Mouse (Mus musculus) WW6 (cell line): ENCODE measurements around the gene Ube2b.
A peak's percentile ranks its signal among the peaks of the same experiment; 100 is the strongest.

Source experiments
- DNase-seq: peaks from one replicate; pipeline ENCODE4 v3.0.0-alpha.2; 2013; ENCODE audit warnings: low read depth, low spot score

Ube2b gene

DNA sequence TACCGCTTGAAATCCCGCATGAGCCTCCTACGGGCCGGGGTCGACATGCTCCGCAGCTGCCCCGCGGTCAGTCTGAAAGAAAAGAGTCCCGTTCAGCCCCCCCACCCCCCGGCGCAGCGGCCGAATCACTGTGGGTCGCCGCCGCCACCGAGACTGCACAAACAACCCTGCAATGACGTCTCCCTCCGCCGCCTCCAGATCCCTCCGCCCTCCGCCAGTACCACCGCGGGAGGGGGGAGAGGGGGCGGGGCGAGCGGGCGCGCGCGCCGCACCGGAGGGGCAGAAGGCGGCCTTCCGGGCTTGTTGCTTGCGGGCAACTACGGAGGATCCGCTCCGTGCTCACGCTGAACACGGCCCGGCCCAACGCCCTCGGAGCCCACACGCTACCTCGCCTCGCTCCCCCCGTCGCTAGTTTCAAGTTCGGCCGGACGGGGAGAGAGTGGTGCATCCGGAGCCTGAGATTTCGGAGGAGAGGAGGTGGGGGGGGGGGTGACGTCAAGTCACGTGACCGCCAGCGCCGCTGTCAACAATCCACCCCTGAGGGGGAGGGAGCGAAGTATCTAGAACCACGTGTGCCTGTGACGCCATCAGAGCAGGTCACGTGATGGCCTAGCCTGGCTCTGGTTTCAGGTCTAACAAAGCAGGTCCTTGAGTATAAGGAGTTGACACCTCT lies at the start of gene Ube2b:
Ube2b (minus strand) TSS at position 473 of the 673 bp plus-strand sequence.
- peak; percentile 99 for DNase-seq

- DNase-seq, result no peak
Measured at GRCm38 (mm10) chr11:52046446-52047165, 46.0 kb upstream of the Ube2b start.

GRCm38 (mm10) chr11:52044156-52044555 lies 43.6 kb upstream of the Ube2b start:
- no peak for DNase-seq

DNA sequence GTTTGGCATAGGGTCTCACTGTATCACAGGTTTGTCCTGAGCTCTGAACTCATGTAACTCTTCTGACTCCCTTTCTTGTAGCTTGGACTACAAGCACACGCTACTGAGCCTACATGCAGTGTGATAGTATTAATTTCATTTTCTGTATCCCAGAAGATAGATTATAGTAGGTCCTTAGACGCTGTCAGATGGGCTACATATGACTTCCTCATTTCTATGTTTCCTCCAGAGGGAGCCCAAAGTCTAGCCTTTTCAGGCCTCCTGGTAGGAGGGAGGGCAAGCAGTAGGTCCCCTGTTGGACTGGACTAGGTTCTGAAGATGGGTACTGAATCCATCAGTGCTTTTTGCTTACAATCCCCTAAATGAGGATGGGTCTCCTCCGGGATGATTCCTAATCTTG lies 42.7 kb upstream of the Ube2b start:
- DNase-seq, result no peak

GRCm38 (mm10) chr11:52037659-52038058 lies 37.1 kb upstream of the Ube2b start:
- DNase-seq, result no peak

- no peak for DNase-seq
Measured at GRCm38 (mm10) chr11:52035905-52036304, 35.3 kb upstream of the Ube2b start.

DNA sequence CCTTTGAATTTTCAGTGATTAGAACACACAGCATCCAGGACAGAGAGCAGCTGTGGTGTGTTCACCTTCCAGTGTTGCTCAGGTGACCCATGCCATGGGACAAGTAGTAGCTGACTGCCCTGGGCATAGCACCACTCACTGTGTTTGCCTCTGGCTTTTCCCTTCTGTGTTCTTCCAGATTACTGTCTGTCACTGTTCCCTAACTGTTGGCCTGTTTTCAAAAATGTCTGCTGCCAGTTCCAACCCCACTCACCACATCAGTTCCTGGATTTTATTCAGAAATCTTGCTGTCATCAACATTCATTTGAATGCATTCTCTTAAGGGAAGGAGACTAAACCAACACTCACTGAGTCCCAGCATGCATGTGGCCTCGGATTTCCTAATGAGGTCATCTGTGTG lies 33.4 kb upstream of the Ube2b start:
- no peak for DNase-seq

GRCm38 (mm10) chr11:52032356-52032755 lies 31.8 kb upstream of the Ube2b start:
- DNase-seq, result peak; percentile 20

- DNase-seq, result no peak
Measured at GRCm38 (mm10) chr11:52018217-52018616, 17.7 kb upstream of the Ube2b start.

DNA sequence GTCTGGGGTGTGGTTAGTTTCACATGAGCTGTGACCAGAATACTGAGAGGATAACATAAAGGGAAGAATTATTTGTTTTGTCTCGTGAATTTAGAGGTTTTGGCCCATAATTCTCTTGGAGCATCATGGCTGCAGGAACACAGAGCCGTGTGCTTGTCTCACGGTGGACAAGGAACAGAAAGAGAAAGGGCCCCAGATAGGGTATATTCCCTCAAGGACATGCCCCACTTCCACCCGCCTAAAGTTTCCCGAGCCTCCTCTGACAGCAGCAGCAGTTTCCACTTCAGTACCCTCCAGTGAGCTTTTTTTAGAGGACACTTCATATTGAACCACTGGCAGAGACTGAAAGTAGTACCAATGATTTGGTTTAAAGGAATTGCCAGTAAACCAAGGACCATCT lies 11.0 kb upstream of the Ube2b start:
- DNase-seq, result no peak

DNA sequence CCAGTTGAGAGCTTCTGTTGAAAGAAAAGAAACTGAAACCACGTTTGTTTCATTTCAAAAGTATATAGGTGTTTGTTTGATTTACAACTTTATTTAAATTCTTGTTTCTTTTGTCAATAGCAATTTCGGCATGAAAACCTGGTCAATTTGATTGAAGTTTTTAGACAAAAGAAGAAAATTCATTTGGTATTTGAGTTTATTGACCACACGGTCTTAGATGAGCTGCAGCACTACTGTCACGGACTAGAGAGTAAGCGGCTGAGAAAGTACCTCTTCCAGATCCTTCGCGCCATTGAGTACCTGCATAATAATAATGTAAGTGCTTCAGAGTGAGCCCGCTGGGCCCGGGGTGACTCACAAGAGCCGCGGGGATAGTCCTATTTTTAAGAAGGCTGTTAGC lies 10.4 kb upstream of the Ube2b start:
- no peak for DNase-seq

- DNase-seq, result no peak
Measured at GRCm38 (mm10) chr11:52005586-52005985, 5.0 kb upstream of the Ube2b start.

GRCm38 (mm10) chr11:52003772-52004528 lies 3.4 kb upstream of the Ube2b start, which contains the start of gene Cdkl3:
TSS of gene Cdkl3 (plus strand) at chr11:52004221.
- peak; percentile 97 for DNase-seq

DNA sequence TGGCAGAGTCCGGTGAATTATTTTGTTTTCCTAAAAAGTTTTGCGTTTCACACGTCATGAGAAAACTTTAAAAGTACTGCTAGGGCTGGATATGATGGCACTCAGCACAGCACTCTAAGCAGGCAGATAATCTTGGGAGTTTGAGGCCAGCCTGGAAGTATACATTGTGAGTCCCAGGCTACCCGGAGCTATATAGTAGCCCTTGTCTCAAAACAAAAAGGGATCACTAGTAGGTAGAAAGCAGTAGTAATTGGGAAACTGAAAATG lies 2.9 kb upstream of the Ube2b start:
- no peak for DNase-seq

DNA sequence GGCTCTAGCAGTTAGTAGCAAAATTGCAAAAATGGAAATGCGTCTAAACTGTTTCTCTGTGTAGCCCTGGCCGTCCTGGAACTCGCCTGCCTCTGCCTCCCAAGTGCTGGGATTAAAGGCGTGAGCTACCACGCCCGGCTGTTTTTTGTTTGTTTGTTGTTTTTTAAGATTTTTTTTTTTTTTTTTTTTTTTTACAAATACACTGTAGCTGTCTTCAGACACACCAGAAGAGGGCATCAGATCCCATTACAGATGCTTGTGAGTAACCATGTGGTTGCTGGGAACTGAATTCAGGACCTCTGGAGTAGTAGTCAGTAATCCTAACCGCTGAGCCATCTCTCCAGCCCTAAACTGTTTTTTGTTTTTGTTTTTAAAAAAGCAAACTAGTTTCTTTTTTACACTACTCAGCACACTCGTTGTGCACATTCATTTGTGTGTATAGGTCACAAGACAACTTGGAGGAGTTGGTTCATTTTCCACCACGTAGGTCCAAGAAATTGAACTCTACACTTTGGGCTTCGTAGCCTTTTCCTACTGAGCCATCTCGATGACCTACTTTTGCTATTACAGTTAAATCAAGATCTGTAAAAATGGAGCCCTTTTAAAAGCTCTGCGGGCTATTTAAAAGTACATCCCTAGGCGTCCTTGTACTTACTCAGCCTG lies 2.4 kb upstream of the Ube2b start:
- no peak for DNase-seq

- no peak for DNase-seq
Measured at GRCm38 (mm10) chr11:52001861-52002260, 1.3 kb upstream of the Ube2b start.

DNA sequence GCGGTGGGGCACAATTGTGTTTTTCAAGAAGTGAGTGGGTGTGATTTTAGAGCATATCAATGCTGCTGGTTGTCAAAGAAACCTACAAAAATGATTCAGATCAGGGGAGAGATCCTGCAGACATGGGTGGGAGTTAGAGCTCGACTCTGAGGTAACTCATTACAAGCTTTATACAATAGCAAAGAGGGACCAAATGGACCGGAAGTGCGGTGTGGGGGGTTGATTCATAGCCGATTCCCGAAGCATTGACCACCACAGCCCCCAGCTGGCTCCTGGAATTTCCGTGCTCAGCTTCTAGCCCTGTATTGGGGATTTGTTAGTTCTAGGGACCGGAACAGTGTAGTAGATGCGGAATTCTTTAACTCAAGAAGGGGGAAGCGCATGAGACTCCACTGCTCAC lies 779 bp upstream of the Ube2b start:
- no peak for DNase-seq

DNA sequence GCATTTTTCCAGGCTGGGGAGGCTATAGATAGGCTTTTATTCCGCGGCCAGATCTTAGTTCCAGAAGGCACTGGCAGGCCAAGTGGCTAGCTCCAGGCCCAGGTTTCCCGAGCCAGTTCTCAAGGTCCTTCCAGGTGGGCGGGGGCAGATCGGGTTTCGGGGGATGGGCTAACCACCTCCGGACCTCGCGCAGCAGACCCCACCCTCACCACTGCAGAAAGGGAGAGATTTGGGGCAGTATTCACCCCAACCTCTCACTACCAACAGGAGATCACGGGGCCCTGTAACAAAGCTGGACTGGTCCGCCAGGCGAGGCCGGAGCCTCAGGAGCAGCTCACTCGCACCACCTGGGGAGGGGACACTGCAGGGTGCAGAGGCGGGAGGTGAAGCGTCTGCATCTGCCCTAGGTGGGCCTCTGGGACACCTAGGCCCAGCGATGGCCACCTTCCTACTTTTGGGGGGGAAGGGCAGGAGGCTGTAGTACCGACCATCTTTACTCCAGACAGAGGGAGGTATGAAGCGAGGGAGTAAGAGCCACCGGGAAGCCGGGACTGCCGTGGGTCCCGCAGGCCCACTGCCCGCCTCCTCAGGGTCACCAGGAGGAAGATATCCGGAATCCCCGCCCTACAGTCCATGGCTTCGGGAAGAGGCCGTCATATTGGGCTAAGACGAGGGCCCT lies 812 bp downstream of the Ube2b start:
- DNase-seq, result peak; percentile 62

DNA sequence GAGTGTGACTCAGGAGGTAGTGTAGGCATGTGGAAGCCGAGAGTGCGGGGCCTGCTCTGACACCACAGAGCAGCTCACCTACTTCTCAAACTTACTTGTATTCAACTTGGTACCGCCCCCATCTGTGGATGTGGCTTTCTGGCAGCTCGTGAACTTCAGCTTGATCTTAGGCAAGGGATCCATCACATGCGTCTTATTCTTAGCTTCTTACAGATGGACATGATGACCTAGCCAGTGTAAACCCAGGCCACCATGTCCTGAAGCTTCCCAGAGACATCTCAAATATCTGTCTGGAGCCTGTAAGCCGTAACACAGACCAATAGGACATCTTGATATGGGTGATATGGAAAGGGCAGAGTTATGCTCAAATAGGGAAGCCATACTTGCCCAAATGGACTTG lies 28.9 kb downstream of the Ube2b start:
- DNase-seq, result no peak

DNA sequence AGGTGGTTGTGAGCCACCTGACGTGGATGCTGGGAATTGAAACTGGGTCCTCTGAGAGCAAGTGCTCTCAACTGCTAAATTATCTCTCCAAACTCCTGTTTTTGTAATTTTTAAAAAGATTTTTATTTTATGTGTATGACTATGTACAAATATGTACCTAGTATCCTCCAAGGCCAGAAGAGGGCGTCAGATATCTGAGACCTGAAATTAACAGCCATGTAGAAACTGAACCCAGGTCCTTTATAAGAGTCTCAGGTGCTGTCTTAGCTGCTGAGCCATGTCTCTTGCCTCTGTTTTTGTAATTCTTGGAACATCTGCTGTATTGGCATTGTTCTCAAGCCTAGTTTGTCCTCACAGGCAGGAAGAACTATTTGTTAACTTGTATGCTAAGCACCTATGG lies 31.1 kb downstream of the Ube2b start:
- no peak for DNase-seq

DNA sequence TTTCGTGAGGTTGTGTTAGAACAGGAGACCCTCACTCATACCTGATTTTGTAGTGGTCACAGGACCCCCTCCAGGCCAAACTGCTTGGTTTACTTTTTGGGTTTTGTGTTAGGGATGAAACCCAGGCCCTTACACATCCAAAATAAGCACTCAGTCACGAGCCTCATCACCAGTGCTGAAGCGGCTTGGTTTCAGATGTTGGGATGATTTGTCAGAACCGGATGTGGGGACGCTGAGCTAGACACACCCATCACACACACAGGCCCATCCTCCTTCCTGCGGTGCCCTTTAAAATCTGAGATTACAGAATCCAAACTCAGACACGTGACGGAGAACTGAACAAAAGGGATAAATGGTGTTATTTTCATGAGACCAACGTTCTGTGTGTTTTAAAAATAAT lies 31.7 kb downstream of the Ube2b start:
- no peak for DNase-seq
